Mouse (Mus musculus): ENCODE results near the gene 2610028H24Rik.
A peak's percentile ranks its signal among the peaks of the same experiment; 100 is the strongest.

Gene 2610028H24Rik

GRCm38 (mm10) chr10:76448851-76449250 is at the start of gene 2610028H24Rik:
Gene 2610028H24Rik (plus strand): TSS chr10:76449081.
- DNase-seq (ENCODE audit: extremely low read depth, insufficient read length, low spot score) = no peak

DNA sequence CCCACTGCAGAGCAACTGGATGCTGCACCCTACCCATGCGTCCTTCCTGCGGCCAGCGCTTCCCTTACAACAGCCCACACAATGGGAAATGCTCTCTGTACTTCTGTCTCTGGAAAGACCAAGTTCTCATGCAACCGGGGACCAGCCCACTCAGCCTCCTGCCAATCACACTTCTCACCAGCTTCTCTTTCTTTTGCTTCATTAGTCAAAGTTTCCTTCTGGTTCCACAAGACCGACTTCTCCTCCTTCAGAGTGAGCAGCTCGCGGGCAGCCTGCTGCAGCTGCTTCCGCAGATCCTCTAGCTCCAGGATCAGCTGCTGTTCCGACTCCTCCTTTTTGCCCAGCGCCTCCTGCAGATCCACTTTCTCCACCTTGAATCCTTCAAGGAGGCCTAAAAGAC is 40.4 kb upstream of the 2610028H24Rik start:
- DNase-seq (ENCODE audit: extremely low read depth, insufficient read length, low spot score) = no peak

DNA sequence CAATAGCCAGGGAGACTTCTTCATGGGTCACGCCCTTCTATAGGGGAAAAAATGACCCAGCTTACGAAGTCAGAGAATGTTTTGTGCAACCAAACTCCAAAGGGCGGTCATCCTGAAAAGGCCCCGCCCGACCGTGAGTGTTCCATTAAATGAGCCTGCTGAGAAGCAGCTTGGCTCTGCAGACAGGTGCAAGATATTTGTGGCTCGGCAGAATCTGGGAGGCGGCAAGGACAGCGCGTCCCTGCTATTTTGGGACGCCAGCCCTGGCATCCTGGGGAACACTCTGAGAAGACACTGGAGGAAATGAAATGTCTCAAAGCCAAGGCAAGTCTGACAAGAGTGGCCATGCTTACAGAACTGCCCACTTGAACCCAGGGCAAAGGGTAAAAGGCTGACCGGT is 32.1 kb upstream of the 2610028H24Rik start:
- no peak for DNase-seq (ENCODE audit: extremely low read depth, insufficient read length, low spot score)

DNA sequence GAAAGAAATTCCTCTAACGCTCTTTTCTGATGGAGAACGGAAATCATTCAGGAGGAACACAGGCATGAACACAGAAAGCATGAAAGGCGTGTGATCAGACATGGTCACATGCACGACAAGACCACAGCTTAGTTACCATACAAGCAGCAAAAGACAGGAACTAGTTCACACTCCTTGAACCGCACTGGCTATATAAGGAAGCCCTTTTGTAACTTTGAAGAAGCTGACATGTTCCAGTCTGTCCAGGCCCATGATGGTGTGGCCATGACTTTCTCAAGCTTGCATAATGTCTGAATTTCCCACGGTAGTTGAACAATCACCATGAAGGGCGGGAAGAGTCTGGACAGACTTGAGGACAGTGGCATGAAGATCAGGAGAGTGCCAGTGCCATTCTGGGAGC is 23.2 kb upstream of the 2610028H24Rik start:
- no peak for DNase-seq (ENCODE audit: extremely low read depth, insufficient read length, low spot score)

DNA sequence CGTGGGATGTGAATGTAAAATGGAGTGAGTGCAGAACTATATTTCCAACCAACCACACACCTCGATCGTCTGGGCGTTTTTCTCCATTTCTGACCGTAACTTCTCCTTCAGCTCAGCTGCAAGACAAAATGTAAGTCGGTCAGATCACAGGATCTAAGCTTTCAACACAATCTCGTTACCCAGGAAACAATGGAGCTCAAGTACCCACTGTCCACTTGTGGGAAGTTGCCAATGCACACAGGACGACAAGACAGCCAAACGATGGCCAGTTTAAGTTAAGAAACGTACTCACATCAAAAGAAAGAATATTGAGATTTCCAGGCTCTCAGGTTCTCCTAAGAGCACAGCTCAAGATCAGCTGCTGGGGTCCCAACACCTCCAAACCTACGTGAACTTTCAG is 15.0 kb upstream of the 2610028H24Rik start:
- no peak for DNase-seq (ENCODE audit: extremely low read depth, insufficient read length, low spot score)

GRCm38 (mm10) chr10:76439107-76439890 is 9.6 kb upstream of the 2610028H24Rik start:
- DNase-seq (ENCODE audit: extremely low read depth, insufficient read length, low spot score) = no peak

- DNase-seq (ENCODE audit: extremely low read depth, insufficient read length, low spot score) = no peak
Observed at GRCm38 (mm10) chr10:76440281-76440680, 8.6 kb upstream of the 2610028H24Rik start, which contains the start of gene AC141477.1. Gene AC141477.1 (minus strand): TSS chr10:76440444.

DNA sequence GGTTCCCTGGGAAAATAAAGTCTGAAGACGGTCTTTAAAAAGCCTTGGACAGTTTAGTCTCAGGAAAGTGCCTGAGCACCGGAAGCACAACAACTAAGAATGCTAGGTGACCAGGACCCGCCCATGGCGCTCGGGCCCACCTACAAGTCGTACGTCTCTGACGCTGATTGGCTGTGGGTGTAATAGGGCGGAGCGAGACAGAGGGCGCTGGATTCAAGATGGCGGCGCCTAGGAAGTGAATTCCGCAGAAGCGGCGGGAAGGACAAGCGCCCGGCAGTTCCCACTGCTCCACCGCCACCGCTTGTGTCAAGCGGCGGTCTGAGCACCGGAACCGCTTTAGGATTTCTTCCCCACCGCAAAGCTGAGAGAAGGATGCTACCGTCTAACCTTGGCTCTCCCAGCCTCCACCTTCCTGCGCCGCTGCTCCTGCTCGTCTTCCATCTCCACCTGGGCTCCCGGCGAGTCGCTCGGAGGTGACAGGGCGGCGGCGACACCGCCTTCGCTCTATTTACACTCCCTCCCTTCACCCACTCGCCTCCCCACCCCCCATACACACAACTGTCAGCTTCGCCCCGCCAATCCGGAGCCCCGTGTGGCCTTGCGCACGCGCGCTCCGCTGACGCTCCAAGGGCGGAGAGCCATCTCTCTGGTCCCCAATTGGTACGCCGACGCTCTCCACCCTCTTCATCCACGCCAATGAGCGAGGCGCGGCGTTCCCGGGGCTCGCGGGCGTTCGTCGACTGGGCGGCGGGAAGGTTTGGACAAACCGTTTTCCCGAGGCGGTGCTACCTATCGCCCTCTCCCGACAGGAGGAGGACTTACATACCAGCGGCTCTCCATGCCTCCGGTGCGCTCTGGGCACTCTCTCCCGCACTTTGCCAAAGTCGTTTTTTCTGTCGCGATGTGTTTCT is 6.4 kb upstream of the 2610028H24Rik start, which contains the start of gene Pcnt:
Pcnt (minus strand) TSS at position 609 of the 911 bp plus-strand sequence.
- peak; percentile 99 for DNase-seq (ENCODE audit: extremely low read depth, insufficient read length, low spot score)

GRCm38 (mm10) chr10:76445996-76446681 is 2.7 kb upstream of the 2610028H24Rik start:
- no peak for DNase-seq (ENCODE audit: extremely low read depth, insufficient read length, low spot score)

DNA sequence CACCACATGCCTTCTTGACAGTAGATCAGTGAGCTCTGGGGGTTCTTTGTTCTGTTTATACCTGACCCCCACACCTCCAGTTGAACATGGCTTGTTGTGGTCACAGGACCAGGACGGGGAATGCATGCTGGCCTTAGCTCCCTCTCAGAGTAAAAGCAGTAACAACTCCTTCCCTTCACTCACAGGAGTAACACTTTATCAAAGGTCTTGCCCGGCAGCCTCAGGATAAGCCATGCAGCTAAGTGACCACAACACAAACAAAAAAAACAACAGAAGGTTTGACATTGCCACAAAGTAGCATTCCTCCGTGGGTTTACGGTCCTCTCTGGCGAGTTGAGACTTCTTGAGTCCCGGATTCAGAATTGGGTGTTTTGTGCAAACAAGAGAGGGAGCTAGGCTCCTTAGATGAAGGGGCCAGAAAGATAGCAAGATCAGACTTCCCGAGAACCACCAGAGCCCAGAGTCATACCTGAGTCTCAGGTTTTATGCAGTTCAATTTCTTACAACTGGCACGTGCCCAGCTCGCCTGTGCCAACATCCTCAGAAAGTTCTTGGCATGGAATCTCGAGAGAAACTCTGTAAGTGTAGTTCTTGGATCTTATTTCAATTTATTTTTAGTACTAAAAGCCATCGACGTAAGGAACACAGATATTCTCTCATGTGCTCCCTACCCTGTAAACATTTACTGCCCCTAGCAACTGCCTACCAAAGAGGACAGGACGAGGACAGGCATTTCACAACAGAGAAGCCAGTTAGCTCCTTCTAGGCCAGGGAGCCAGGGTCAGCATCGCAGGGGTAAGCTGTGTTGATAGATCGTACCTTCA is 1.3 kb upstream of the 2610028H24Rik start:
- no peak for DNase-seq (ENCODE audit: extremely low read depth, insufficient read length, low spot score)

GRCm38 (mm10) chr10:76455289-76455688 is 6.4 kb downstream of the 2610028H24Rik start:
- DNase-seq (ENCODE audit: extremely low read depth, insufficient read length, low spot score) = no peak

DNA sequence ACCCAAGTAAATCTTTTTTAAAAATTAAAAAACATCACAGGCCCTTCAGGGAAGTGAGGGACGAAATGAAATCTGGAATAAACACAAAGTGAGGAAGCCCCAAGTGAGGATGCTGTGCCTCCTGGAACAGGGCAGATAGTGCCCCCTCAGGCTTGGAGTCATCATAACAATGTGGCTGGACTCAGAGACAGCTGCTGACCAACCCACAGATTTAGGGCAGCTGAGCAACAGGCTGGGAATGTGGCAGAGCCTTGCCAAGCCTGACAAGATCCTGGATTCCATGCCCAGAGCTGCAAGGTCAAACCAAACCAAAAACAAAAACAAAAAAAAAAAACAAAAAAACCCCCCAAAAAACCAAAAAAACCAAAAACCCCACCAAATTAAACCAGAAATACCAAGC is 12.4 kb downstream of the 2610028H24Rik start:
- no peak for DNase-seq (ENCODE audit: extremely low read depth, insufficient read length, low spot score)

GRCm38 (mm10) chr10:76462312-76462711 is 13.4 kb downstream of the 2610028H24Rik start:
- no peak for DNase-seq (ENCODE audit: extremely low read depth, insufficient read length, low spot score)

- no peak for DNase-seq (ENCODE audit: extremely low read depth, insufficient read length, low spot score)
Observed at GRCm38 (mm10) chr10:76462721-76463120, 13.8 kb downstream of the 2610028H24Rik start.

DNA sequence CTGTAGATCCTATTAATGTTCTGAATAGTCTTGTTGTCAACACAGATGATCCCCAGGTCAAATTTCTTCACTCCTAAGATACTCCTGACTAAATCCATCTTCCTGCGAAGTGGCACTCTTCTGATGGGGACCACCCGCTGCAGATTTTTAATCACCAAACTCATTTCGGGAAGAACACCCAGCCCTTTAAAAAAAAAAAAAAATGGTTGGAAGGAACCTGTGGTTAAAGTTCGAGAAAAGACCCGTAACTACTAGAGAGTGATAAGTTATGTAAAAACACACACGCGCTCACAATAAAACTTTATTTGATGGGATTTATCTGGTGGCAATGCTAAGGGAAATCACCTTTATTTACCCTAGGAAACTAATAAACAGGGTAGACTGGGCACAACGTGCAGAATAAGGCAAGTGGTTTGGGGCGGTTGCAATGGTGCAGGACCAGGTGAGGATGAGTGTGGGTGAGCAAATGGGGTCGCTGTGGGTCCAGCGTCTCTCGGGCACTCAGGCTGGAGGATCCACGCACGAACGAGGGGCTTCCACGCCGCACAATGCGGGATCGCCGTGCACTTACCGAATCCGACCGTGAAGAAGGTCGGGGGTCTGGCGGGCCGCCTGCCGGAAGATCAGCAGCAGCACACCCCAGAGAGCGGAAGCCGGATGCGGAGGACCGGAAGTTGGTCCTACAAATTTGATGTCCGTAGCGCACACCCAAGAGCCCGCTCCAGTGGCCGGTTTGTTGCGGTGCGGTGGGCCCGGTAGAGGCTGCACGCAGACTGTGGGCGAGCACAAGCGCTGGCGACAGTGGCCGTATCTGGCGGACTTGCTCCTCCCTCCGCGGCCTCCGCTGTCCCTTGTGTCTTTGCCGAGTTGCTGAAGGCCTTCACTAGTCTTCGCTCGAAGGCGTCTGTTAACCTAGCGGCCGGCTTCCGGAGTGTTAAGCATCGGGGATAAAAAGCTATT is 19.6 kb downstream of the 2610028H24Rik start, which contains the start of the genes Mcm3ap and Ybey:
Mcm3ap (plus strand) TSS at position 725 of the 960 bp plus-strand sequence.
Ybey (minus strand) TSS at position 912 of the 960 bp plus-strand sequence.
- peak; percentile 89 for DNase-seq (ENCODE audit: extremely low read depth, insufficient read length, low spot score)

DNA sequence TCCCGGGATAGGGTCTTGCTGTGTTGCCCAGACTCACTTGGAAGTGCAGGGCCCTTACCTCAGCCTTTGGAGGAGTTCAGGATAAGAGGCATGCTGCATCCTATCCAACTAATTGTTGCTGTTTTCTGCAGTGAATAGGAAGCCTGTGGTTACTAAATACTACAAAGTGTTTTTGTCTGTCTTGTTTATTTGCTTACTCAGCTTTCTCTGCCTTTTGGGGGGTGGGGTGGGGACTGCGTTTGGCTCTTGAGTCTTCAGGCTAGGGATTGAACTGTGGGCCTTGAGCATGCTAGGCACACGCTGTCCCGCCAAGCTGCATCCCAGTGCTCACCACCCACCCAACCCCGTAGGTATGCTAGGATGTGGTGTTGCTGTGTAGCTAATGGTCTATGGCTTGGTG is 24.9 kb downstream of the 2610028H24Rik start:
- DNase-seq (ENCODE audit: extremely low read depth, insufficient read length, low spot score) = no peak

GRCm38 (mm10) chr10:76480851-76481250 is 32.0 kb downstream of the 2610028H24Rik start:
- DNase-seq (ENCODE audit: extremely low read depth, insufficient read length, low spot score) = no peak

- no peak for DNase-seq (ENCODE audit: extremely low read depth, insufficient read length, low spot score)
Observed at GRCm38 (mm10) chr10:76481480-76481879, 32.6 kb downstream of the 2610028H24Rik start.

GRCm38 (mm10) chr10:76486302-76486701 is 37.4 kb downstream of the 2610028H24Rik start:
- no peak for DNase-seq (ENCODE audit: extremely low read depth, insufficient read length, low spot score)
